Mouse (Mus musculus): ENCODE data around the gene Mybpc1. TPM values are rescaled to one million over a fixed set of nuclear protein-coding genes. Genes with fewer than 3 reads are reported as not detected.
"Not testable (repeated sequence)": the region's sequence is repeated elsewhere in the genome, so short reads cannot be mapped to it uniquely, and the experiment has no call there.

Gene Mybpc1
- polyA plus RNA-seq, 2 experiments from 2014 or later, result not detected

DNA sequence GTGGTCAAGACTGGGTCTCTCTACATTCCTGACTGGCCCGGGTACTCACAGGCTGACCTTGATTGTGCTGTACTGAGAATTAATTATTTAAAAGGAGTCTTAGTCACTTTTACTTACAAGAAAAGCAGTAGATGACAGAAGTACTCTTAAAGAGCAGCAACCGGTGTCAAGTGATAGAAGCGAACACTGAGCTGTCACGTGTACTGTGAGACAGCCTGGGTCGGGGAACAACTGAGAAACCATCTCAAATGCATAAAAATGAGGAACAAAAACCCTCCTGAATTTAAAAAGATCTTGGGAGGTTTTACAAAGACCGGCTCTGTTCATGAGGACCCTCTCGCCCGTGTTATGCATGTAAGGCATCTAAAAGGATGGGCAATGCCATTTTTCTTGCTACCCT lies 112.3 kb downstream of the Mybpc1 start:
- ATAC-seq, result no peak

DNA sequence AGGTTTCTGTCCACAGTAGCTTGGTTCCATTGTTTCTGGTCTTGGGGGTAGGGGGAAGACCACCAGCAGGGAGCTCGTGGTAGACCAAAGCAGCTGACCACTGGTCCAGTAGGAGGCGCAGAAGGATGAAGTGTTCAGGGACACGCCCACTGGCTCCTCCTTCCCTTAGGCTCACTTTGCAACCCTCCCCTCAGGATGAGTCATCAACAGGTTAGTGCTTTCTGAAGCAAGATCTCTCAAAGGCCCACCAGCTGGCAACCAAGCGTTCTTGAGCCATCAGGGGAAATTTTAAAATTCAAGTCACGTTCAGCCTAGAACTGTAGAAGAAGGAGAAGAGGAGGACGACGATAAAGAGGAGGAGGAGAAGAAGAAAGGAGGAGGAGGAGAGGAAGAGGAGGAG lies 113.3 kb downstream of the Mybpc1 start:
- ATAC-seq, result no peak

DNA sequence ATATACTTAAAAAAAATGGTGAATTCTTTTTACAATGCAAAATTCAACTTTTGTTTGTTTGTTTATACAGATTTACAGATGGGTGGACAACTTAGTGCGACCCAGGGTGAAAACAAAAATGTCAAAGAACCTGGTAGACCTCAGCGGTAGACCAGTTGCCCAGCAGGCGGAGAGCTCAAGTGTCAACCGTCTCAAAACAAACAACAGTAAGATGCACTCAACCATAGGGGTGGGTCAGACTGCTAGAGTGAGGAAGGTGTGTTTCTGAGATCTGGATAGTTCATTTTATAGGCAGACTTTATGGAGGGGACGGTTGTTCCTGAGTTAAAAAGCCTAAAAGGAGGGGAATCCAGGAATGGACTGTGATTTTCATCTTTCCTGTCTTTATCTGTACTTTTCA lies 116.3 kb downstream of the Mybpc1 start:
- ATAC-seq, result no peak

DNA sequence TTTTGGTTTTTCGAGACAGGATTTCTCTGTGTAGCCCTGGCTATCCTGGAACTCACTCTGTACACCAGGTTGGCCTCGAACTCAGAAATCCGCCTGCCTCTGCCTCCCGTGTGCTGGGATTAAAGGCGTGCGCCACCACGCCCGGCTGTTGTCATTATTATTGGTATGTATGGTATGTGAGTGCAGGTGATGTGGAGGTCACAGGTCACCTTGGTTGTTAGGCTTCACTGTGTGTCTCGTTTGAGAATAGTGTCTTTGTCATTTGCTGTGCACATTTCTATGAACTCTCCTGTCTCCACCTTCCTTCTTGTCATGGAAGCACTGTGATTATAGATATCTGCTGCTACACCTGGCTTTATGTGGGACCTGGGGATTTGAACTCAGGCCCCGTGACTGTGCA lies 122.1 kb downstream of the Mybpc1 start:
- ATAC-seq, result not testable (repeated sequence)

Other genes starting within 250 kb of the Mybpc1 start
- gene Dram1, start 226.1 kb downstream of the Mybpc1 start, polyA plus RNA-seq (2017; shearing (Covaris generic)), result under 1 TPM in 1 of 2 experiments, not detected in 1; 0.33 TPM
- gene Gnptab, start 226.0 kb downstream of the Mybpc1 start, polyA plus RNA-seq (2017; shearing (Covaris generic)), result 1 to 10 TPM; 3.4 to 4.8 TPM
- gene Sycp3, start 145.6 kb downstream of the Mybpc1 start, polyA plus RNA-seq (2017; shearing (Covaris generic)), result not detected
- 1 to 10 TPM; 1.3 to 4.7 TPM for gene Chpt1, start 101.1 kb downstream of the Mybpc1 start, polyA plus RNA-seq (2017; shearing (Covaris generic))
- gene Spic, start 79.9 kb upstream of the Mybpc1 start, polyA plus RNA-seq (2017; shearing (Covaris generic)), result 1 to 10 TPM in 1 of 2 experiments, not detected in 1; 3.4 TPM
- gene Arl1, start 125.7 kb upstream of the Mybpc1 start, polyA plus RNA-seq (2017; shearing (Covaris generic)), result 10 to 100 TPM; 50.0 to 64.7 TPM
- 10 to 100 TPM; 13.4 to 16.6 TPM for gene Utp20, start 221.7 kb upstream of the Mybpc1 start, polyA plus RNA-seq (2017; shearing (Covaris generic))